Mouse (Mus musculus) small intestine, adult 2 months (tissue): ENCODE measurements around the gene Cdh22.

ENCODE experiments used
- CTCF ChIP-seq: fragments of 200-500 bp; IDR thresholded peaks from 2 replicates; pipeline ENCODE4 v1.5.1; 2012; ENCODE audit warnings: low read depth, mild to moderate bottlenecking, control low read depth, inconsistent platforms, low read length, moderate library complexity, mixed read lengths; ENCODE audit not compliant: insufficient replicate concordance, insufficient read length; ENCODE audit errors: extremely low read depth
- POLR2A ChIP-seq: fragments of 200-500 bp; IDR thresholded peaks from 2 replicates; pipeline ENCODE4 v1.6.1; 2012; ENCODE audit warnings: low read depth, mild to moderate bottlenecking, control low read depth, inconsistent platforms, low read length, moderate library complexity

- TF ChIP-seq CTCF (no peak), POLR2A (no peak)
Observed at GRCm38 (mm10) chr2:165077055-165077454, 157.6 kb downstream of the Cdh22 start.
